Mouse (Mus musculus) ovary, postnatal 10 days (tissue): ENCODE results near the gene Raly.

Experiments
- DNase-seq: peaks from one replicate; pipeline ENCODE4 v3.0.0; 2022; ENCODE audit warnings: low spot score

Gene Raly

GRCm38 (mm10) chr2:154782856-154783650, 7.8 kb upstream of the Raly start:
- no peak for DNase-seq

DNA sequence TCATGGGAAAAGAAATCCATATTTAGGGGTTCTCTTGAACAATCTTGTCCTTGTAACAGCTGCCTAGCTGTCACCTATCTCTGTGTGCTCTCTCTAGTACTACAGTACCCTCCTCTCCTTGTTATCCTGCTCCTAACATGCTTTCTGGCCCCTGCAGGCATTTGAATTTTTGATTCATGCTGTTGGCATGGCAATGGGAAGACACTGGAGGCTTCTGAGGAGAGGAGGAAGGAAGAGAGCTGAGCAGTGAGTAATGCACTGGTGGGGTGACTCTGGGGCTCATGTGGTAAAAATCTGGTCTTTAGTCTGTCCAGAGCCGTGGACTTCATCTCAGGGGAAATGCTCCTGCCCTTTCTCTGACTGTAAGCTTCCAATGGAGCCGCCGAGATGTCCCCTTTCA, 5.6 kb upstream of the Raly start:
- no peak for DNase-seq

GRCm38 (mm10) chr2:154786187-154786586, 4.7 kb upstream of the Raly start:
- DNase-seq, result no peak

DNA sequence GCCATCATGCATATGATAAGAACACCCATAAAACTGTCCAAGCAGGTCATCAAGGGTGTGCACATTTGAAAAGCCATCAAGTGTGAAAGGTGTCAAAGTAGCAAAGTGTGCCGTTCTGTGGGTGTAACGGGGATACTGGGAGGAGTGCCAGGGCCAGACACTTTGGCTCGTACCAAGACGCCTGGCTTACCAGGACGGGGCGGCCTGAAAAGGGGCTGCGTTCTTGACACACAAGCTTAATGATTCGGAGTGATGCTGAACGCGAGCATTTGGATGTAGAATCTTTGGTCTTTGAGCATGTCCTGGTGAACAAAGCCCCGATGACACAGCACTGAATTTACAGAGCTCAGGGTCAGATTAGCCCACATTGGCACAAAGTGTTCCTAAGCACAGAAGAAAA, 4.1 kb upstream of the Raly start:
- no peak for DNase-seq

GRCm38 (mm10) chr2:154789381-154789780, 1.5 kb upstream of the Raly start:
- DNase-seq, result no peak

DNA sequence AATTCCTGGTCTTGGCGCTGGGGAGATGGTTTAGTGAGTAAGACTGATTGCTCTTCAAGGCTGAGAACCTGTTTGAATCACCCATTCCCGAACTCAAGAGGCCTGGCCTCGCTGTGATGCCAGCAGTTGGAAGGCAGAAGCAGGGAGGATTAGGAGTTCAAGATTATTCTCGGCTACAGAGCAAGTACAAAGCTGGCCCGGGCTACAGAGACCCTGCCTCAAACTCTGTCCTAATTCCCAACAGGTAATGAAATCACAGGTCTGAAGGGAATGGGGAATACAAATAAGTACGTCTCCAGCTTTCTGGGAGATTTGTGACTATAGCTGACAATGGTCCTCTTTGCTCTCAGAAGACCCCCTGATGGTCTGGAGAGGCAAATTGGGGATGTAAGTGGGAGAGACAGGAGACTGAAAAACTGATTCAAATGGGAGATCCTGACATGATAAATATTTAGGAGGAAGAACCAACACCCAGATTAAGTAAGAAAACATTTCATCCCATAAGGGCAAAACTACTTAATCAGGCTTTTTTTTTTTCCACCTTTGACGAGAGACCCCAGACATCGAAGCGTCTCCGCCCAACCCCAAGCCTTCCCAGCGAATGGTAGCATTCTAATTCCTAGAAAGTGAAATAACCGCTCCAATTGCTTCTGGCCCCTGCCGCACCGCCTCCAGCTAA, 780 bp upstream of the Raly start:
- DNase-seq, result no peak

GRCm38 (mm10) chr2:154791661-154792642, 1.1 kb downstream of the Raly start:
- peak; percentile 45 for DNase-seq

DNA sequence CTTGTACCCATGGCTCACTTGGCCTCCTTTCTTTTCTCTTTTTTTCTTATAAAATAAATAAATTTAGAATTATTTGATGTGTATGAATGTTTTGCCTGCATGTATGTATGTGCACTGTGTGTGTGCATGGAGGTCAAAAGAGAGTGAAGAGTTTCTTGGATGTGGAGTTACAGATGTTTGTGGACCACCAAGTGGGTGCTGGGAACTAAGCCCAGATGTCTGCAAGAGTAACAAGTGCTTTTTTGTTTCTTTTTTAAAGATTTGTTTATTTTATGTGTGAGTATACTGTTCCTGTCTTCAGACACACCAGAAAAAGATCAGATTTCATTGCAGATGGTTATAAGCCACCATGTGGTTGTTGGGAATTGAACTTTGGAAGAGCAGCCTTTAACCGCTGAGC, 12.5 kb downstream of the Raly start:
- DNase-seq, result no peak

- no peak for DNase-seq
Observed at GRCm38 (mm10) chr2:154803845-154804244, 12.9 kb downstream of the Raly start.

GRCm38 (mm10) chr2:154807689-154808088, 16.8 kb downstream of the Raly start:
- DNase-seq, result no peak

- DNase-seq, result no peak
Observed at GRCm38 (mm10) chr2:154809107-154809762, 18.3 kb downstream of the Raly start.

GRCm38 (mm10) chr2:154810821-154811220, 19.9 kb downstream of the Raly start:
- DNase-seq, result no peak

DNA sequence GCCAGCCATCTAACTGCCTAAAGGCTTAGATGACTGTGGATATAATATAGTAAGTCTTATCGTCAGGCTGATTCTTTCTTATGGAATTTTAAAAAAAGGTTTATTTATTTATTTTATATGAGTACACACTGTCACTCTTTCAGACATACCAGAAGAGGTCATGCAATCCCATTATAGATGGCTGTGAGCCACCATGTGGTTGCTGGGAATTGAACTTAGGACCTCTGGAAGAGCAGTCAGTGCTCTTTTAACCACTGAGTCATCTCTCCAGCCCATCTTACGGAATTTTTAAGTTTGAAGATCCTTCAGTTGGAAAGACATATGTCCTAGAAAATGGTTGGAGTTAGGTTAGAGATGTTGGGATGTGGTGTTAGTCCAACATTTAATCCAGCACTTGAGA, 22.5 kb downstream of the Raly start:
- no peak for DNase-seq

- no peak for DNase-seq
Observed at GRCm38 (mm10) chr2:154817089-154817488, 26.2 kb downstream of the Raly start.

GRCm38 (mm10) chr2:154817788-154818187, 26.9 kb downstream of the Raly start:
- DNase-seq, result no peak

- DNase-seq, result no peak
Observed at GRCm38 (mm10) chr2:154818599-154818998, 27.7 kb downstream of the Raly start.

DNA sequence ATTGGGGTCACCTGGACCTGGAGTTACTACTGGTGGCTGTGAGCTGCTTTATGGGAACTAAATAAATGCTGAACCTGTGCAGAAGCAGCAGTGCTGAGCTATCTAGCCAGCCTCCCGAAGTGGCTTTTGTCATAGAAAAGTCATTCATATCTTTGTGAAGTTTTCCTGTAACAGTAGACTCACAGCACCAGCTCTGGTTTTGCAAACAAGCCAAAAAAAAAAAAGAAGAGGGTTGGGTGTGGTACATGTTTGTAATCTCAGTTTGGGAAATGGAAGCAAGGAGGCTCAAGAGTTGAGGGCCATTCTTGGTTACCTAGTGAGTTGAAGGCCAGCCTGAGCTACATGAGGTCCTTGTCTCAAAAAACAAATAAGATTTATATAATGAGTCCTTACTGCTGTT, 29.4 kb downstream of the Raly start:
- no peak for DNase-seq

GRCm38 (mm10) chr2:154826054-154826538, 35.2 kb downstream of the Raly start:
- no peak for DNase-seq

- no peak for DNase-seq
Observed at GRCm38 (mm10) chr2:154827521-154827920, 36.6 kb downstream of the Raly start.

GRCm38 (mm10) chr2:154832471-154832870, 41.6 kb downstream of the Raly start:
- no peak for DNase-seq

DNA sequence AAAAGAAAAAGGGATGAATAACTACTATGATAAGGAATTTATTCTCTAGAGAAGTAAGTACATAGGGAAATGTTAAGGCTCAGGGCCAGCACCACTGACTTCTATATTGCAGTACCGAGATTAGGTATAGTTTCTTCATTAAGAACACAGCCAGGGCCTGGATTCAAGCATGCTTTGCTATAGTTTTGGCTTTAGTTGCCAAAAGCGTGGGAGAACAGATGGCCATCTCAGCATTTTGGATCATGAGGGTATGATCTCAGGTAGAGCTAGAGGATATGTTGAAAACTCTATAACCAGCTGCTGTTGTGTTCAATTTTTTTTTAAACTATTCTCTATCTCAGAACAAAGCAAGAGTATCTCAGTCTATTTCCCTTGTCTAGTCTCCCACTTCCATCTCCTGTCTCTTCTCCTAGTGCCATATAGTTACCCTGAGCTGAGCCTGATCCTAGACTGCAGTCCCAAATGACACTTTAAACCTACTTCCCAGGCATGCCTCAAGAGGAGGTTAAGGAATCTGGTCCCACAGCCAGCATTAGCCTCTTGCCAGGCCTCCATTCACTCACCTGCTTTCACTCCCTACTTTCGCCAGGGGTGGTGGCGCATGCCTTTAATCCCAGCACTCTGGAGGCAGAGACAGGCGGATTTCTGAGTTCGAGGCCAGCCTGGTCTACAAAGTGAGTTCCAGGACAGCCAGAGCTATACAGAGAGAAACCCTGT, 43.4 kb downstream of the Raly start:
- no peak for DNase-seq
